Mouse (Mus musculus) T-helper 2 cell (primary cell): ENCODE results near the gene Fgr.

Source experiments
- in situ Hi-C: fragments of 300-600 bp; cut with MboI, MseI; formaldehyde crosslinking; loops from one replicate; pipeline ENCODE4 v1.15.1; 2025; ENCODE audit warnings: high pct_unique_total_duplicates

Fgr gene

GRCm38 (mm10) chr4:133050837-133051549 is 77.1 kb downstream of the Fgr start:
- in situ Hi-C loops = no loop called here

- in situ Hi-C loops = no loop called here
Measured at GRCm38 (mm10) chr4:133051550-133051865, 77.6 kb downstream of the Fgr start.
